Mouse (Mus musculus) liver, embryonic 14.5 days (tissue): ENCODE results near the gene Gm37240.

ENCODE experiments used
- CTCF ChIP-seq: IDR thresholded peaks from 2 replicates; pipeline ENCODE4 v1.5.1; 2016; ENCODE audit warnings: antibody characterized with exemption, low read depth, control low read depth
- EP300 ChIP-seq: IDR thresholded peaks from 2 replicates; pipeline ENCODE4 v1.6.1; 2016; ENCODE audit warnings: antibody characterized with exemption, low read depth

GRCm38 (mm10) chr3:84619056-84619455, 1268.3 kb downstream of the Gm37240 start:
- TF ChIP-seq CTCF (no peak), EP300 (no peak)
